In the genomic region with DNA sequence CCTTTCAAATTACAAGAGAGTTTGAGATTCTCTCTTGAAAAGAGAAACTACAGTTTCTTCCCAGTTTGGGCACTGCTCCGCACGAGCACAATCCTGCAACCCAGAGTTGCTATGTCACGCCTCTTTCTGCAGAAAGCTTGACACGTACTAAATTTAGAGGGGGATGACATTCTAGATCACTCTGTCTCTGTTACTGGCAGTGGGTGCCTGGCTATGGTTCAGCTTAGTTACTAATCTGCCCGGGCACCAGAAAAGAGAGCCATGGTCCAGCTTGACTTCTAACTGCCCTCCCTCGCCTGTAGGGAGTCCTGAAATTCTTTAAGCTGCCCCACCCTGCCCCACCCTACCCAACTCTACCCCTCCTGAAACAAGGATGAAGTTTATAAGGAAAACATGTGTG, we compare ENCODE assay signal across 13 mouse cellular contexts.
DNase-seq lines count a peak whose midpoint lies in the region; ATAC-seq lines count a peak whose summit lies in the region.
"Had no signal": no experiment of that assay in that cellular context is flagged by ENCODE, and none has a peak within 500 bp of the region (broad histone marks: within the 10 kb centered on the region; RNA-seq: fewer than 3 reads in every experiment).

No protein-coding gene starts in this region.

- H3K36me3 ChIP-seq in kidney, embryonic 16.5 days (ENCODE audit: insufficient read depth, low read length): no peaks in the 10 kb centered on the region
- no peaks in the 10 kb centered on the region for H3K36me3 ChIP-seq in embryonic facial prominence, embryonic 11.5 days (replicated peaks; ENCODE audit: control insufficient read depth, insufficient read depth, low read depth, low read length)
- no peaks in the 10 kb centered on the region for H3K36me3 ChIP-seq in heart, embryonic 10.5 days
- H3K36me3 ChIP-seq in limb, embryonic 13.5 days: no peaks in the 10 kb centered on the region
- H3K36me3 ChIP-seq: liver, embryonic 12.5 days had no signal

- peak; percentile 28; the same call in 1 of the 2 replicates for ATAC-seq in kidney, embryonic 16.5 days (ENCODE audit: low FRiP score, low TSS enrichment)
- no peak for ATAC-seq in embryonic facial prominence, embryonic 11.5 days (replicated peaks; ENCODE audit: insufficient number of reproducible peaks, low FRiP score, low TSS enrichment, low read depth)
- no peak for ATAC-seq in limb, embryonic 13.5 days (ENCODE audit: low FRiP score, low read depth)
- ATAC-seq in inflammation-experienced regulatory T-cells, adult 6 months: no peak
- ATAC-seq: liver, embryonic 12.5 days had no signal

- no peaks in the 10 kb centered on the region for H3K27me3 ChIP-seq in kidney, embryonic 16.5 days (ENCODE audit: insufficient read depth, low read length)
- H3K27me3 ChIP-seq in embryonic facial prominence, embryonic 11.5 days (ENCODE audit: control insufficient read depth, insufficient read depth, low read length): no peaks in the 10 kb centered on the region
- H3K27me3 ChIP-seq in heart, embryonic 10.5 days (ENCODE audit: insufficient read depth, poor library complexity, severe bottlenecking): no peaks in the 10 kb centered on the region
- no peaks in the 10 kb centered on the region for H3K27me3 ChIP-seq in limb, embryonic 13.5 days
- H3K27me3 ChIP-seq: CH12.LX; liver, embryonic 12.5 days had no signal

- 48% methylated on average over 6 of the region's 6 CpGs for WGBS in kidney, embryonic 16.5 days
- 32% methylated on average over 6 of the region's 6 CpGs for WGBS in embryonic facial prominence, embryonic 11.5 days
- 39% methylated on average over 6 of the region's 6 CpGs for WGBS in heart, embryonic 10.5 days
- WGBS in limb, embryonic 13.5 days: 32% methylated on average over 6 of the region's 6 CpGs

- intact Hi-C loops in left cerebral cortex, postnatal 4 days (cut with DNase I): no loop called here

- peaks cover 9% of the 10 kb centered on the region; the same call in 1 of the 2 replicates for H3K4me1 ChIP-seq in kidney, embryonic 16.5 days (ENCODE audit: insufficient read depth, low read length)
- H3K4me1 ChIP-seq in embryonic facial prominence, embryonic 11.5 days (ENCODE audit: control insufficient read depth, insufficient read depth, low read length): no peaks in the 10 kb centered on the region
- H3K4me1 ChIP-seq in heart, embryonic 10.5 days: peaks cover 24% of the 10 kb centered on the region
- H3K4me1 ChIP-seq in limb, embryonic 13.5 days: peaks cover 37% of the 10 kb centered on the region
- H3K4me1 ChIP-seq: liver, embryonic 12.5 days had no signal

- peak overlapping the region; percentile 14; the same call in 1 of the 2 replicates for H3K4me2 ChIP-seq in kidney, embryonic 16.5 days (replicated peaks; ENCODE audit: low read depth, low read length)
- peak overlapping the region; percentile 41 for H3K4me2 ChIP-seq in embryonic facial prominence, embryonic 11.5 days (ENCODE audit: low read depth, low read length)
- peak overlapping the region; percentile 61 for H3K4me2 ChIP-seq in limb, embryonic 13.5 days (replicated peaks)
- H3K4me2 ChIP-seq: liver, embryonic 12.5 days had no signal

- no peak overlapping the region for H3K4me3 ChIP-seq in kidney, embryonic 16.5 days (ENCODE audit: low read length)
- H3K4me3 ChIP-seq in embryonic facial prominence, embryonic 11.5 days (ENCODE audit: low read depth, low read length): no peak overlapping the region
- H3K4me3 ChIP-seq in heart, embryonic 10.5 days: peak overlapping the region; percentile 31; the same call in 1 of the 2 replicates
- H3K4me3 ChIP-seq in limb, embryonic 13.5 days: peak overlapping the region; percentile 34
- H3K4me3 ChIP-seq: liver, embryonic 12.5 days had no signal

- H3K27ac ChIP-seq in kidney, embryonic 16.5 days (ENCODE audit: low read length): no peak overlapping the region
- H3K27ac ChIP-seq in embryonic facial prominence, embryonic 11.5 days (replicated peaks; ENCODE audit: low read depth, low read length): peak overlapping the region; percentile 72
- H3K27ac ChIP-seq in heart, embryonic 10.5 days: peak overlapping the region; percentile 72
- H3K27ac ChIP-seq in limb, embryonic 13.5 days: peak overlapping the region; percentile 79
- H3K27ac ChIP-seq: liver, embryonic 12.5 days had no signal

- H3K9me3 ChIP-seq in kidney, embryonic 16.5 days (ENCODE audit: low read length): no peaks in the 10 kb centered on the region
- no peaks in the 10 kb centered on the region for H3K9me3 ChIP-seq in embryonic facial prominence, embryonic 11.5 days (replicated peaks; ENCODE audit: control insufficient read depth, low read length)
- H3K9me3 ChIP-seq in heart, embryonic 10.5 days: no peaks in the 10 kb centered on the region
- H3K9me3 ChIP-seq in limb, embryonic 13.5 days: no peaks in the 10 kb centered on the region
- H3K9me3 ChIP-seq: liver, embryonic 12.5 days had no signal

- no peak for DNase-seq in kidney, postnatal 14 days
- DNase-seq in embryonic facial prominence, embryonic 11.5 days (ENCODE audit: low spot score): peak; percentile 32
- no peak for DNase-seq in heart, embryonic 10.5 days (ENCODE audit: low spot score)
- no peak for DNase-seq in adrenal gland, postnatal 25 days
- DNase-seq in left cerebral cortex, postnatal 4 days: no peak
- DNase-seq: cerebellum, adult 8-10 months; kidney, postnatal 4 days; thymus, postnatal 25 days had no signal

- H3K9ac ChIP-seq in kidney, embryonic 16.5 days (replicated peaks; ENCODE audit: low read length): no peak overlapping the region
- H3K9ac ChIP-seq in embryonic facial prominence, embryonic 11.5 days (replicated peaks; ENCODE audit: low read length): no peak overlapping the region
- peak overlapping the region; percentile 55; the same call in 1 of the 2 replicates for H3K9ac ChIP-seq in limb, embryonic 13.5 days
- H3K9ac ChIP-seq: liver, embryonic 12.5 days had no signal

Comparison
In these comparisons a context has a peak if more than half of its experiments do, and no peak if none do; other contexts are left out.
1. H3K4me3 ChIP-seq: peak in heart, embryonic 10.5 days (single experiment) and limb, embryonic 13.5 days (single experiment); none in kidney, embryonic 16.5 days (single experiment) and embryonic facial prominence, embryonic 11.5 days (single experiment).
2. Peak in every context shown above with its lines, with median percentiles within 50 percentile points of each other: H3K4me2 ChIP-seq.